Mouse (Mus musculus): Measurements from ENCODE around the gene Wfdc8. TPM values are rescaled to one million over a fixed set of nuclear protein-coding genes. Genes with fewer than 3 reads are reported as not detected.
"Not testable (repeated sequence)": the region's sequence is repeated elsewhere in the genome, so short reads cannot be mapped to it uniquely, and the experiment has no call there.

Gene Wfdc8
- polyA plus RNA-seq, 1 experiment from 2014 or later = not detected

GRCm38 (mm10) chr2:164615386-164615785 is 2.0 kb upstream of the Wfdc8 start:
- Histone ChIP-seq H3K36me3 (ENCODE audit: control insufficient read depth, insufficient read depth, low read length) (no peaks in the 10 kb centered on the region), H3K27ac (ENCODE audit: low read depth, low read length) (no peak overlapping the region), H3K4me1 (replicated peaks; ENCODE audit: control insufficient read depth, insufficient read depth, low read length) (no peaks in the 10 kb centered on the region), H3K9ac (ENCODE audit: low read length) (no peak overlapping the region), H3K4me3 (ENCODE audit: low read depth, low read length) (no peak overlapping the region), H3K27me3 (ENCODE audit: control insufficient read depth, insufficient read depth, low read length) (no peaks in the 10 kb centered on the region), H3K9me3 (ENCODE audit: control insufficient read depth, low read length) (no peaks in the 10 kb centered on the region), H3K4me2 (ENCODE audit: low read depth, low read length, severe bottlenecking) (no peak overlapping the region)
- no peak for ATAC-seq (replicated peaks; ENCODE audit: low FRiP score)
- 93% methylated on average over 3 of the region's 3 CpGs for WGBS
- no peak for DNase-seq (ENCODE audit: low spot score)

- DNase-seq (ENCODE audit: low spot score) = no peak
- no peak overlapping the region for H3K4me3 ChIP-seq (ENCODE audit: low read depth, low read length)
- H3K27me3 ChIP-seq (ENCODE audit: control insufficient read depth, insufficient read depth, low read length) = no peaks in the 10 kb centered on the region
- H3K4me2 ChIP-seq (ENCODE audit: low read depth, low read length, severe bottlenecking) = no peak overlapping the region
- no peaks in the 10 kb centered on the region for H3K4me1 ChIP-seq (replicated peaks; ENCODE audit: control insufficient read depth, insufficient read depth, low read length)
- no peaks in the 10 kb centered on the region for H3K9me3 ChIP-seq (ENCODE audit: control insufficient read depth, low read length)
- no peaks in the 10 kb centered on the region for H3K36me3 ChIP-seq (ENCODE audit: control insufficient read depth, insufficient read depth, low read length)
- 78% methylated on average over 6 of the region's 6 CpGs for WGBS
- no peak overlapping the region for H3K9ac ChIP-seq (ENCODE audit: low read length)
- no peak overlapping the region for H3K27ac ChIP-seq (ENCODE audit: low read depth, low read length)
- ATAC-seq (replicated peaks; ENCODE audit: low FRiP score) = no peak
Measured at GRCm38 (mm10) chr2:164608781-164609180, 4.6 kb downstream of the Wfdc8 start.

GRCm38 (mm10) chr2:164604411-164604810 is 9.0 kb downstream of the Wfdc8 start:
- no peak overlapping the region for H3K27ac ChIP-seq (ENCODE audit: low read depth, low read length)

GRCm38 (mm10) chr2:164603482-164603881 is 9.9 kb downstream of the Wfdc8 start:
- no peak overlapping the region for H3K9ac ChIP-seq (ENCODE audit: low read length)
- H3K4me2 ChIP-seq (ENCODE audit: low read depth, low read length, severe bottlenecking) = no peak overlapping the region
- no peaks in the 10 kb centered on the region for H3K36me3 ChIP-seq (ENCODE audit: control insufficient read depth, insufficient read depth, low read length)
- H3K4me1 ChIP-seq (replicated peaks; ENCODE audit: control insufficient read depth, insufficient read depth, low read length) = no peaks in the 10 kb centered on the region
- 94% methylated on average over 3 of the region's 3 CpGs for whole genome bisulfite sequencing
- no peak overlapping the region for H3K4me3 ChIP-seq (ENCODE audit: low read depth, low read length)
- no peak for ATAC-seq (replicated peaks; ENCODE audit: low FRiP score)
- no peak overlapping the region for H3K27ac ChIP-seq (ENCODE audit: low read depth, low read length)
- peaks cover 4% of the 10 kb centered on the region; the same call in 1 of the 2 replicates for H3K9me3 ChIP-seq (ENCODE audit: control insufficient read depth, low read length)
- DNase-seq (ENCODE audit: low spot score) = no peak
- no peaks in the 10 kb centered on the region for H3K27me3 ChIP-seq (ENCODE audit: control insufficient read depth, insufficient read depth, low read length)

More at GRCm38 (mm10) chr2:164604411-164604810, 9.0 kb downstream of the Wfdc8 start:
- ATAC-seq (replicated peaks; ENCODE audit: low FRiP score) (no peak), DNase-seq (ENCODE audit: low spot score) (no peak)
- H3K9me3 ChIP-seq (ENCODE audit: control insufficient read depth, low read length) = peaks cover 4% of the 10 kb centered on the region; the same call in 1 of the 2 replicates
- H3K27me3 ChIP-seq (ENCODE audit: control insufficient read depth, insufficient read depth, low read length) = no peaks in the 10 kb centered on the region
- no peak overlapping the region for H3K4me3 ChIP-seq (ENCODE audit: low read depth, low read length)
- 91% methylated on average over 8 of the region's 8 CpGs for WGBS
- H3K4me2 ChIP-seq (ENCODE audit: low read depth, low read length, severe bottlenecking) = no peak overlapping the region
- no peaks in the 10 kb centered on the region for H3K4me1 ChIP-seq (replicated peaks; ENCODE audit: control insufficient read depth, insufficient read depth, low read length)
- H3K9ac ChIP-seq (ENCODE audit: low read length) = no peak overlapping the region
- H3K36me3 ChIP-seq (ENCODE audit: control insufficient read depth, insufficient read depth, low read length) = no peaks in the 10 kb centered on the region

GRCm38 (mm10) chr2:164600179-164600578 is 13.2 kb downstream of the Wfdc8 start:
- H3K27me3 ChIP-seq (ENCODE audit: control insufficient read depth, insufficient read depth, low read length) = no peaks in the 10 kb centered on the region
- H3K4me3 ChIP-seq (ENCODE audit: low read depth, low read length) = no peak overlapping the region
- WGBS = 71% methylated on average over 3 of the region's 3 CpGs
- ATAC-seq (replicated peaks; ENCODE audit: low FRiP score) (no peak), DNase-seq (ENCODE audit: low spot score) (no peak)
- H3K9me3 ChIP-seq (ENCODE audit: control insufficient read depth, low read length) = peaks cover 4% of the 10 kb centered on the region; the same call in 1 of the 2 replicates
- no peak overlapping the region for H3K4me2 ChIP-seq (ENCODE audit: low read depth, low read length, severe bottlenecking)
- H3K9ac ChIP-seq (ENCODE audit: low read length) = no peak overlapping the region
- no peaks in the 10 kb centered on the region for H3K4me1 ChIP-seq (replicated peaks; ENCODE audit: control insufficient read depth, insufficient read depth, low read length)
- H3K36me3 ChIP-seq (ENCODE audit: control insufficient read depth, insufficient read depth, low read length) = no peaks in the 10 kb centered on the region
- H3K27ac ChIP-seq (ENCODE audit: low read depth, low read length) = no peak overlapping the region

- Histone ChIP-seq H3K9me3 (ENCODE audit: control insufficient read depth, low read length) (no peaks in the 10 kb centered on the region), H3K27me3 (ENCODE audit: control insufficient read depth, insufficient read depth, low read length) (no peaks in the 10 kb centered on the region), H3K36me3 (ENCODE audit: control insufficient read depth, insufficient read depth, low read length) (no peaks in the 10 kb centered on the region), H3K9ac (ENCODE audit: low read length) (no peak within 1 kb of the TSS), H3K4me2 (ENCODE audit: low read depth, low read length, severe bottlenecking) (no peak within 1 kb of the TSS), H3K4me3 (ENCODE audit: low read depth, low read length) (no peak within 1 kb of the TSS), H3K27ac (ENCODE audit: low read depth, low read length) (no peak within 1 kb of the TSS), H3K4me1 (replicated peaks; ENCODE audit: control insufficient read depth, insufficient read depth, low read length) (no peaks in the 10 kb centered on the region)
- WGBS = 85% methylated on average over 4 of the region's 4 CpGs
- ATAC-seq (replicated peaks; ENCODE audit: low FRiP score) = no peak
- DNase-seq (ENCODE audit: low spot score) = no peak
Measured at GRCm38 (mm10) chr2:164593494-164593893, 19.9 kb downstream of the Wfdc8 start, which contains the start of gene Eppin. Gene Eppin (minus strand): TSS chr2:164593594.

GRCm38 (mm10) chr2:164592014-164592413 is 21.4 kb downstream of the Wfdc8 start:
- H3K4me2 ChIP-seq (ENCODE audit: low read depth, low read length, severe bottlenecking) = no peak overlapping the region
- no peak overlapping the region for H3K27ac ChIP-seq (ENCODE audit: low read depth, low read length)
- no peaks in the 10 kb centered on the region for H3K4me1 ChIP-seq (replicated peaks; ENCODE audit: control insufficient read depth, insufficient read depth, low read length)
- 0 out of 2 replicates have a peak, but pooled peaks have one; percentile 44 for ATAC-seq (replicated peaks; ENCODE audit: low FRiP score)
- H3K36me3 ChIP-seq (ENCODE audit: control insufficient read depth, insufficient read depth, low read length) = no peaks in the 10 kb centered on the region
- H3K9me3 ChIP-seq (ENCODE audit: control insufficient read depth, low read length) = no peaks in the 10 kb centered on the region
- WGBS = 12% methylated on average over 4 of the region's 4 CpGs
- peak overlapping the region; percentile 12; the same call in 1 of the 2 replicates for H3K9ac ChIP-seq (ENCODE audit: low read length)
- H3K4me3 ChIP-seq (ENCODE audit: low read depth, low read length) = no peak overlapping the region
- peak; percentile 58 for DNase-seq (ENCODE audit: low spot score)
- H3K27me3 ChIP-seq (ENCODE audit: control insufficient read depth, insufficient read depth, low read length) = no peaks in the 10 kb centered on the region

GRCm38 (mm10) chr2:164585025-164585725 is 28.3 kb downstream of the Wfdc8 start, which contains the start of gene Wfdc6a:
Gene Wfdc6a (minus strand): TSS chr2:164585447.
- H3K4me1 ChIP-seq (replicated peaks; ENCODE audit: control insufficient read depth, insufficient read depth, low read length); ATAC-seq (replicated peaks; ENCODE audit: low FRiP score); H3K9ac ChIP-seq (ENCODE audit: low read length); H3K27me3 ChIP-seq (ENCODE audit: control insufficient read depth, insufficient read depth, low read length); H3K4me2 ChIP-seq (ENCODE audit: low read depth, low read length, severe bottlenecking); H3K4me3 ChIP-seq (ENCODE audit: low read depth, low read length); H3K36me3 ChIP-seq (ENCODE audit: control insufficient read depth, insufficient read depth, low read length); H3K9me3 ChIP-seq (ENCODE audit: control insufficient read depth, low read length); H3K27ac ChIP-seq (ENCODE audit: low read depth, low read length); DNase-seq (ENCODE audit: low spot score): not testable (repeated sequence)
- 65% methylated on average over 13 of the region's 13 CpGs for WGBS

GRCm38 (mm10) chr2:164573359-164573758 is 40.1 kb downstream of the Wfdc8 start, which contains the start of gene Spint3:
Gene Spint3 (minus strand): TSS chr2:164573459.
- H3K9me3 ChIP-seq (ENCODE audit: control insufficient read depth, low read length); H3K4me2 ChIP-seq (ENCODE audit: low read depth, low read length, severe bottlenecking); H3K27me3 ChIP-seq (ENCODE audit: control insufficient read depth, insufficient read depth, low read length); H3K9ac ChIP-seq (ENCODE audit: low read length); H3K4me3 ChIP-seq (ENCODE audit: low read depth, low read length); DNase-seq (ENCODE audit: low spot score); H3K27ac ChIP-seq (ENCODE audit: low read depth, low read length); ATAC-seq (replicated peaks; ENCODE audit: low FRiP score); H3K4me1 ChIP-seq (replicated peaks; ENCODE audit: control insufficient read depth, insufficient read depth, low read length); H3K36me3 ChIP-seq (ENCODE audit: control insufficient read depth, insufficient read depth, low read length): not testable (repeated sequence)
- 84% methylated on average over 6 of the region's 6 CpGs for whole genome bisulfite sequencing
